Mouse (Mus musculus): ENCODE measurements around the gene Emsy. TPM values are rescaled to one million over a fixed set of nuclear protein-coding genes. Genes with fewer than 3 reads are reported as not detected.

Emsy gene
- polyA plus RNA-seq, 1 experiment: 14.8 TPM

DNA sequence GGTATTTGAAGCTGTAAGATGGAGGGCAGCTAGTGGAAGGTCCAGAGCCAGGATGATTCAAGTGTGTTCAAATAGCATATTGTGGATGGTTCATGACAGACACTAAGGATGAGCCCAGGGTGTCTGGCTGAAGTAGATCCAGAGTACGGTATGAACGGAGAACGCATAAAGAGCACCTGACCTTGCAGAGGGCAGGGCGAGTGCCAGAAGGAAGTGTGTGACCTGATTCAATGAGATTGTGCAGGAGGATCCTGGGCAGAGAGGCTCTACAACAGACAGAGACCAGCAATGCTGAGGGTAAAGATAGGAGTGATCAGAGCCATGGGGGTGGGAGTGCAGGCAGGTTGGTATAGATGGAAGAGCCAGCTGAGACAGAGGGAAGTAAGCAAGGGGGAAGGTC, 14.2 kb upstream of the Emsy start:
- no peak for DNase-seq (ENCODE audit: low read depth in 1 of 2, low spot score in 2 of 2)
- H3K27ac ChIP-seq (ENCODE audit: insufficient read depth, low read length): no peak overlapping the region
- no peaks in the 10 kb centered on the region for H3K27me3 ChIP-seq (ENCODE audit: control insufficient read depth, insufficient read depth, low read length)
- H3K4me1 ChIP-seq (ENCODE audit: control insufficient read depth, insufficient read depth, insufficient read length): no peaks in the 10 kb centered on the region
- H3K4me3 ChIP-seq (ENCODE audit: extremely low read depth, insufficient read depth, insufficient read length): no peak overlapping the region
- TF ChIP-seq POLR2A (IDR thresholded peaks at IDR 0.05; ENCODE audit: low read depth, low read length): no peak
- no peak for TF ChIP-seq CTCF (IDR thresholded peaks at IDR 0.05; ENCODE audit: extremely low read depth, insufficient read depth, insufficient read length, insufficient replicate concordance)
- 86% methylated on average over 4 of the region's 4 CpGs for WGBS
- H3K36me3 ChIP-seq (ENCODE audit: control insufficient read depth, insufficient read depth, low read length): no peaks in the 10 kb centered on the region

DNA sequence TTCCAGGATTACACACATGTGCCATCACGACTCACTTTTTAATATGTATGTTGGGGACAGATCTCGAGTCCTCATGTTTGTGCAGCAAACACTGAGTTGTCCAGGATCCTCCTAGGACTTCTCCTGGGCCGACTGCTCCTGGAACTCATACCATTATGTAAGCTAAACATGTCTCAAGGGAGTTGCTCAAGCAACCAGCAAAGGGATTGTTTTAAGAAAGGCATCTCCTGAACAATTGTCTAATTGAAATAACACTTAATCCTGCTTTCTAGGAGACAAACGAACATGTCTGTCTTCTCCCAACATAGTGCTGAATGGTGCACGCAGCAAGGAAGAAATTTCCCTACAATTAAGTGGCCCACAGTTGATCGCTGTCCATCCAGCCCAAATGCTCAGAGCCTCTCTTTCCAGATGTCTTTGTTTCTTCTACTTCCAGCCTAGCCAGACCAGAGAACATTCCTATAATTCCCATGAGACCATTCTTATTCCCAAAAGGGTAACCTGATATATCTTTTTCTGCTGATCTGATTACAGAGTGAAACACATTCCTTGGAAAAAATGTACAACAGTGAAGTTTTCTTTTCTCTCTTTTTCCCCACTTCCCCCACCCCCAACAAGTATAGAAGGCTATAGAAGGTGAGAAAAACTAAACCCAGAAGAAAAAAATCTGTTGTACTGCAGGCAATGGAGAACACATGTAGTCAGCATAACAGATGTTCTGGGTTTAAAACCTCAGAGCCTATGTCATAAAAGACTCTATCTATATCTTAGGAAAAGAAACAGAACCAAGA, 11.6 kb upstream of the Emsy start:
- 87% methylated on average over 6 of the region's 6 CpGs for WGBS
- TF ChIP-seq CTCF (IDR thresholded peaks at IDR 0.05; ENCODE audit: extremely low read depth, insufficient read depth, insufficient read length, insufficient replicate concordance) (no peak), POLR2A (IDR thresholded peaks at IDR 0.05; ENCODE audit: low read depth, low read length) (no peak)
- DNase-seq (ENCODE audit: low read depth in 1 of 2, low spot score in 2 of 2): no peak

DNA sequence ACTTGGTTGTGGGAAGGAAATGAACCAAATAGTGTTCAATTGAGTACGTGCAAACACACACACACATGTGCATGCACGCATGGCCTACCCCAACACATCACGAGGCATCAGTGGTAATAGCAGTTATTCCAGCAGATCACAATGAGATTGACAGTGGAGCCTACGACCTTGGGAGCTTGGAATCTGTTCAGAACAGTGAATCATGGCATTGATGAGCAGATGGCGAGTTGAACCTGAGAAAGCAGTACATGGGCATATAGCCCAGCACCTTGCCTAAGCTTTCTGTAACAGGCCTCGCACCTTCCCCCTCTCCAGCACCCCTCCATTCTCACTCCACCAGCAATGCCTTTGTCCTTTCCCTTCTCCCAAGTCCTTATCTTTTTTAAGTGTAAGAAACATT, 9.1 kb upstream of the Emsy start:
- H3K4me3 ChIP-seq (ENCODE audit: extremely low read depth, insufficient read depth, insufficient read length): no peak overlapping the region
- H3K4me1 ChIP-seq (ENCODE audit: control insufficient read depth, insufficient read depth, insufficient read length): no peaks in the 10 kb centered on the region
- H3K27me3 ChIP-seq (ENCODE audit: control insufficient read depth, insufficient read depth, low read length): no peaks in the 10 kb centered on the region
- no peak for DNase-seq (ENCODE audit: low read depth in 1 of 2, low spot score in 2 of 2)
- no peak for TF ChIP-seq CTCF (IDR thresholded peaks at IDR 0.05; ENCODE audit: extremely low read depth, insufficient read depth, insufficient read length, insufficient replicate concordance)
- TF ChIP-seq POLR2A (IDR thresholded peaks at IDR 0.05; ENCODE audit: low read depth, low read length): no peak
- no peak overlapping the region for H3K27ac ChIP-seq (ENCODE audit: insufficient read depth, low read length)
- no peaks in the 10 kb centered on the region for H3K36me3 ChIP-seq (ENCODE audit: control insufficient read depth, insufficient read depth, low read length)
- WGBS: 90% methylated on average over 6 of the region's 6 CpGs

More for the DNA sequence above, 11.6 kb upstream of the Emsy start:
- H3K4me3 ChIP-seq (ENCODE audit: extremely low read depth, insufficient read depth, insufficient read length): no peak overlapping the region
- H3K27ac ChIP-seq (ENCODE audit: insufficient read depth, low read length): no peak overlapping the region
- H3K36me3 ChIP-seq (ENCODE audit: control insufficient read depth, insufficient read depth, low read length): no peaks in the 10 kb centered on the region
- H3K27me3 ChIP-seq (ENCODE audit: control insufficient read depth, insufficient read depth, low read length): no peaks in the 10 kb centered on the region
- H3K4me1 ChIP-seq (ENCODE audit: control insufficient read depth, insufficient read depth, insufficient read length): no peaks in the 10 kb centered on the region

DNA sequence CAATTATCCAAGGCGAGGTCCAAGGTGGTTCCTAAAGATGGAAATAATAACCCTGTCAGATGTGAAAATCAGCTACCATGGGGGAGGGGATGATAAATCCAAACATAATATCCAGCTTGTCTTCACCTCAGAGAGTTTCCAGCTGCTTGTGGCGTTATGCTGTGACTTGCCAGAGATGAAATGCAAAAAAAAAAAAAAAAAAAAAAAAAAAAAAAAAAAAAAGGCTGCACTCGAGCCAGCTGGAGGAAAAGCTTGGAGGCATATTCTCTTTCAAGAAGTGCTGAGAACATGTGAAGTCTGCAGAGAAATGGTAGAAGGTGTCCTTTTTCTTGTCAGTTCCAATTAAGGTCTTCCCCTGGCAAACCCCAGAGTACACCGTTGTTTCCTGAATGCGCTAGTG, 8.6 kb upstream of the Emsy start:
- no peak for DNase-seq (ENCODE audit: low read depth in 1 of 2, low spot score in 2 of 2)
- WGBS: 81% methylated on average over 5 of the region's 5 CpGs
- H3K36me3 ChIP-seq (ENCODE audit: control insufficient read depth, insufficient read depth, low read length): no peaks in the 10 kb centered on the region
- TF ChIP-seq POLR2A (IDR thresholded peaks at IDR 0.05; ENCODE audit: low read depth, low read length) (no peak), CTCF (IDR thresholded peaks at IDR 0.05; ENCODE audit: extremely low read depth, insufficient read depth, insufficient read length, insufficient replicate concordance) (no peak)
- H3K27me3 ChIP-seq (ENCODE audit: control insufficient read depth, insufficient read depth, low read length): no peaks in the 10 kb centered on the region
- H3K4me1 ChIP-seq (ENCODE audit: control insufficient read depth, insufficient read depth, insufficient read length): no peaks in the 10 kb centered on the region
- no peak overlapping the region for H3K27ac ChIP-seq (ENCODE audit: insufficient read depth, low read length)
- H3K4me3 ChIP-seq (ENCODE audit: extremely low read depth, insufficient read depth, insufficient read length): no peak overlapping the region

DNA sequence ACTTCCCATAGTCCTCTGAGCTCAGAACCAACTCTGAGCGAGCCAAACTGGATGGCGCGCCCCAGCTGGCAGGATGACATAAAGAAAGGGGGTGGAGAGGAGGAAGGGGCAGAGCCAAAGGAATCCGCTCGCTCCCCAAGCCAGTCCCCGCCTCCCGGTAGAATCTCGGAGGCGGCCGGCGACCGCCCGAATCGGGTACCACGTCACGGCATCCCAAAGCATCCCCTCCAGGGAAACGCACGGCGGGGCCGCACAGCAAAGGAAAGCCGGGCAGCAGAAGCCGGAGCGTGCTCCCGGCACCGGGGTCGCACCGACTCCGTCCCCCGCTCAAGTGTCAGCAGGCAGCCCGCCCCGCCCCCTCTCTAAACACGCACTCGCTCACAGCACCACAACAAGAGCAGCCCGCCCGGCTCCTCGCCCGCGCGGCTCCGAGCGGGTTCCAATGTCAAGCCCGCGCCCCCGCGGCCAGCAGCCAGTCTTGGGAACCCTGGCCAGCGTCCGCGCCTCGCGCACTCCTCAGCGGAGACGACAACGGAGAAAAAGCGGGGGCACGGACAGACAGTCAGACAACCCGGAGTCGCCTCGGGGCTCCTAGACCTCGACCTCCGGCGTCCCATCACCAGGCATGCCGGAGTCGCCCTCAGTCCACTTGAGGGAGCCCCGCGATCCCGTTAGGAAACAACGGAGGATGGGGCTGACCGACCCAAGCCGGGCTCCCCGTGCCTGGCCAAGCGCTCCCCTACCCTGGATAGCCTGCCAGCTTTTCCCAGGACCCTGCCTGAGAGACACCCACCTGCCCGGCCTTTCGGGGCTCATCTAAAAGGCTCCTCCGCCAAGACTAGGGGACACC, 677 bp downstream of the Emsy start:
- no peaks in the 10 kb centered on the region for H3K27me3 ChIP-seq (ENCODE audit: control insufficient read depth, insufficient read depth, low read length)
- under 1% methylated on average over 66 of the region's 74 CpGs for WGBS
- peak; percentile 21 to 44 for DNase-seq (ENCODE audit: low read depth in 1 of 2, low spot score in 2 of 2)
- H3K27ac ChIP-seq (ENCODE audit: insufficient read depth, low read length): peak overlapping the region; percentile 81
- peaks cover 6% of the 10 kb centered on the region for H3K36me3 ChIP-seq (ENCODE audit: control insufficient read depth, insufficient read depth, low read length)
- no peaks in the 10 kb centered on the region; the same call in 1 of the 2 replicates for H3K4me1 ChIP-seq (ENCODE audit: control insufficient read depth, insufficient read depth, insufficient read length)
- TF ChIP-seq POLR2A (IDR thresholded peaks at IDR 0.05; ENCODE audit: low read depth, low read length): no peak
- TF ChIP-seq CTCF (IDR thresholded peaks at IDR 0.05; ENCODE audit: extremely low read depth, insufficient read depth, insufficient read length, insufficient replicate concordance): no peak
- H3K4me3 ChIP-seq (ENCODE audit: extremely low read depth, insufficient read depth, insufficient read length): peak overlapping the region; percentile 74

DNA sequence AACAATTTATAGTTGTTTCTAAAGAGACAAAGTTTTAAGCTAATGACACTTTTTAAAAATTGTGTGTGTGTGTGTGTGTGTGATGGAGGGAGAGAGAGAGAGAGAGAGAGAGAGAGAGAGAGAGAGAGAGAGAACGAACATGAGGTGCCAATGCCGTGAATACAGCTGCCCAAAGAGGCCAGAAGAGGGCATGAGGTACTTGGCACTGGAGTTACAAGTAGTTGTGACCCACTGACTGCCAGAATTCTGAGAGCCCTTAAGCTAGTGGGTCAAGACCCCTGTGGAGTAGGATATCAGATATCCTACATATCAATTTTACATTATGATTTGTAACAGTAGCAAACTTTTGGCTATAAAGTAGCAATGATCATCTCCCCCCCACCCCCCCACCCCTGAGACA, 4.9 kb downstream of the Emsy start:
- Histone ChIP-seq H3K4me1 (ENCODE audit: control insufficient read depth, insufficient read depth, insufficient read length) (no peaks in the 10 kb centered on the region; the same call in 1 of the 2 replicates), H3K4me3 (ENCODE audit: extremely low read depth, insufficient read depth, insufficient read length) (no peak overlapping the region), H3K27ac (ENCODE audit: insufficient read depth, low read length) (no peak overlapping the region), H3K36me3 (ENCODE audit: control insufficient read depth, insufficient read depth, low read length) (peaks cover 12% of the 10 kb centered on the region), H3K27me3 (ENCODE audit: control insufficient read depth, insufficient read depth, low read length) (no peaks in the 10 kb centered on the region)
- no peak for DNase-seq (ENCODE audit: low read depth in 1 of 2, low spot score in 2 of 2)
- WGBS: 54% methylated on average over 2 of the region's 2 CpGs
- TF ChIP-seq POLR2A (IDR thresholded peaks at IDR 0.05; ENCODE audit: low read depth, low read length) (no peak), CTCF (IDR thresholded peaks at IDR 0.05; ENCODE audit: extremely low read depth, insufficient read depth, insufficient read length, insufficient replicate concordance) (no peak)

All from spleen, adult 2 months (tissue).